Mouse (Mus musculus): Measurements from ENCODE around the gene Tgm6. TPM values are rescaled to one million over a fixed set of nuclear protein-coding genes. Genes with fewer than 3 reads are reported as not detected.

Tgm6 gene
- polyA plus RNA-seq, 1 experiment from 2014 or later = not detected

GRCm38 (mm10) chr2:130143011-130143410, 30.8 kb downstream of the Tgm6 start:
- Histone ChIP-seq H3K4me1 (replicated peaks; ENCODE audit: control insufficient read depth, insufficient read depth, low read length) (no peaks in the 10 kb centered on the region), H3K27me3 (replicated peaks; ENCODE audit: control insufficient read depth, insufficient read depth, low read length) (no peaks in the 10 kb centered on the region), H3K36me3 (ENCODE audit: control insufficient read depth, insufficient read depth, low read length) (no peaks in the 10 kb centered on the region), H3K4me3 (ENCODE audit: low read depth, low read length) (no peak overlapping the region), H3K9me3 (ENCODE audit: control insufficient read depth, low read length) (no peaks in the 10 kb centered on the region), H3K9ac (ENCODE audit: low read depth, low read length) (no peak overlapping the region), H3K4me2 (no peak overlapping the region), H3K27ac (ENCODE audit: low read depth, low read length) (no peak overlapping the region)
- 87% methylated on average over 8 of the region's 8 CpGs for WGBS
- ATAC-seq (replicated peaks; ENCODE audit: low FRiP score) (no peak), DNase-seq (ENCODE audit: low spot score) (no peak)

DNA sequence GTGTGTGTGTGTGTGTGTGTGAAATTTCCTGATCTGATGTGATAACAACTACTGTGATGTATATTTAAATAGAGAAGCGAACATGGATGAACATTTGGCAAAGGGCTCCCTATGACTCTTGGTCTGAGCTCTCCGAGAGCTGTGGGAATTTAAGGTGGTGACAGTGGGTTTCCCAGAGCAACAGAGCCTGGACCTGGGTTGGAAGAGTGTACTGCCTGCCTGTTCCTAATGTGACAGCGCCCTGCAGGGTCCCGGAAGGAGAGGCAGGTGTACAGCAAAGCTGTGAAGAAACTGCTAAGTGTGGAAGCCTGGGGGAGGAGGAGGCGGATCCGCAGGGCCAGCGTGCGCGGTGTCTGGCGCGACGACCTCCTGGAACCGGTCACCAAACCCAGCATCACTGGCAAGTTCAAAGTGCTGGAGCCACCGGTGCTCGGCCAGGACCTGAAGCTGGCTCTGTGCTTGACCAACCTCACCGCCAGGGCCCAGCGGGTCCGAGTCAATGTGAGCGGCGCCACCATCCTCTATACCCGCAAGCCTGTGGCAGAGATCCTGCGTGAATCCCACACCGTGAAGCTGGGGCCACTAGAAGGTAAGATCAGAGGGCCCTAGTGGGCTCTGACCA, 32.6 kb downstream of the Tgm6 start:
- Histone ChIP-seq H3K9me3 (ENCODE audit: control insufficient read depth, low read length) (no peaks in the 10 kb centered on the region), H3K36me3 (ENCODE audit: control insufficient read depth, insufficient read depth, low read length) (no peaks in the 10 kb centered on the region), H3K4me2 (no peak overlapping the region), H3K27me3 (replicated peaks; ENCODE audit: control insufficient read depth, insufficient read depth, low read length) (no peaks in the 10 kb centered on the region), H3K27ac (ENCODE audit: low read depth, low read length) (no peak overlapping the region), H3K4me3 (ENCODE audit: low read depth, low read length) (no peak overlapping the region), H3K4me1 (replicated peaks; ENCODE audit: control insufficient read depth, insufficient read depth, low read length) (no peaks in the 10 kb centered on the region), H3K9ac (ENCODE audit: low read depth, low read length) (no peak overlapping the region)
- no peak for DNase-seq (ENCODE audit: low spot score)
- WGBS = 71% methylated on average over 23 of the region's 23 CpGs
- no peak for ATAC-seq (replicated peaks; ENCODE audit: low FRiP score)

GRCm38 (mm10) chr2:130146089-130146668, 34.0 kb downstream of the Tgm6 start:
- no peak for ATAC-seq (replicated peaks; ENCODE audit: low FRiP score)
- 72% methylated on average over 5 of the region's 5 CpGs for WGBS
- no peaks in the 10 kb centered on the region for H3K36me3 ChIP-seq (ENCODE audit: control insufficient read depth, insufficient read depth, low read length)

DNA sequence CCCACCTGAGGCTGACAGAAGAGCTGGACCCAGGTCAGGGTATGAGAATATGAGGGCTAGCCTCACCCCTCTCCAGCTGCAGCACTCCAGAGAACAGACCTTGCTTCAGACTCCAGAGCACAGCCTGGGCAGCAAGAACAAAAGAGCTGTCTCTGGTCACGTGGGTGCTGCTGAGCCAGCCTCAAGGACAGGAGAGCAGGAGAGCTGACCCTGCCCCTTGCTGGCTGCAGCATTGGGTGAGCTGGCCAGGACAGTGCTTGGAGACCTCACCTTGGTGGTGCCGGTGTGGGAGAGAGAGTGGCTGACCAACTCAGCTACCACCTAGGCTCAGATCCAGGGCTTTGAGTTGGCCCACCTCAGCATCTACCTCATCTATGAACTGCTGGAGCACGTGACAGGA, 43.0 kb downstream of the Tgm6 start:
- H3K27ac ChIP-seq (ENCODE audit: low read depth, low read length) = no peak overlapping the region
- H3K4me2 ChIP-seq = no peak overlapping the region
- H3K9me3 ChIP-seq (ENCODE audit: control insufficient read depth, low read length) = no peaks in the 10 kb centered on the region
- no peaks in the 10 kb centered on the region for H3K36me3 ChIP-seq (ENCODE audit: control insufficient read depth, insufficient read depth, low read length)
- no peaks in the 10 kb centered on the region for H3K27me3 ChIP-seq (replicated peaks; ENCODE audit: control insufficient read depth, insufficient read depth, low read length)
- DNase-seq (ENCODE audit: low spot score) (no peak), ATAC-seq (replicated peaks; ENCODE audit: low FRiP score) (no peak)
- no peak overlapping the region for H3K9ac ChIP-seq (ENCODE audit: low read depth, low read length)
- no peak overlapping the region for H3K4me3 ChIP-seq (ENCODE audit: low read depth, low read length)
- no peaks in the 10 kb centered on the region for H3K4me1 ChIP-seq (replicated peaks; ENCODE audit: control insufficient read depth, insufficient read depth, low read length)
- WGBS = 70% methylated on average over 3 of the region's 3 CpGs

More at GRCm38 (mm10) chr2:130146089-130146668, 34.0 kb downstream of the Tgm6 start:
- Histone ChIP-seq H3K27ac (ENCODE audit: low read depth, low read length) (no peak overlapping the region), H3K27me3 (replicated peaks; ENCODE audit: control insufficient read depth, insufficient read depth, low read length) (no peaks in the 10 kb centered on the region), H3K4me1 (replicated peaks; ENCODE audit: control insufficient read depth, insufficient read depth, low read length) (no peaks in the 10 kb centered on the region), H3K9ac (ENCODE audit: low read depth, low read length) (no peak overlapping the region), H3K9me3 (ENCODE audit: control insufficient read depth, low read length) (no peaks in the 10 kb centered on the region), H3K4me2 (no peak overlapping the region), H3K4me3 (ENCODE audit: low read depth, low read length) (no peak overlapping the region)
- DNase-seq (ENCODE audit: low spot score) = no peak

GRCm38 (mm10) chr2:130155851-130156250, 43.6 kb downstream of the Tgm6 start:
- no peak overlapping the region for H3K4me2 ChIP-seq
- H3K9ac ChIP-seq (ENCODE audit: low read depth, low read length) = no peak overlapping the region
- no peaks in the 10 kb centered on the region for H3K36me3 ChIP-seq (ENCODE audit: control insufficient read depth, insufficient read depth, low read length)
- H3K27me3 ChIP-seq (replicated peaks; ENCODE audit: control insufficient read depth, insufficient read depth, low read length) = no peaks in the 10 kb centered on the region
- DNase-seq (ENCODE audit: low spot score) (no peak), ATAC-seq (replicated peaks; ENCODE audit: low FRiP score) (no peak)
- no peaks in the 10 kb centered on the region for H3K9me3 ChIP-seq (ENCODE audit: control insufficient read depth, low read length)
- H3K4me1 ChIP-seq (replicated peaks; ENCODE audit: control insufficient read depth, insufficient read depth, low read length) = no peaks in the 10 kb centered on the region
- H3K4me3 ChIP-seq (ENCODE audit: low read depth, low read length) = no peak overlapping the region
- H3K27ac ChIP-seq (ENCODE audit: low read depth, low read length) = no peak overlapping the region

DNA sequence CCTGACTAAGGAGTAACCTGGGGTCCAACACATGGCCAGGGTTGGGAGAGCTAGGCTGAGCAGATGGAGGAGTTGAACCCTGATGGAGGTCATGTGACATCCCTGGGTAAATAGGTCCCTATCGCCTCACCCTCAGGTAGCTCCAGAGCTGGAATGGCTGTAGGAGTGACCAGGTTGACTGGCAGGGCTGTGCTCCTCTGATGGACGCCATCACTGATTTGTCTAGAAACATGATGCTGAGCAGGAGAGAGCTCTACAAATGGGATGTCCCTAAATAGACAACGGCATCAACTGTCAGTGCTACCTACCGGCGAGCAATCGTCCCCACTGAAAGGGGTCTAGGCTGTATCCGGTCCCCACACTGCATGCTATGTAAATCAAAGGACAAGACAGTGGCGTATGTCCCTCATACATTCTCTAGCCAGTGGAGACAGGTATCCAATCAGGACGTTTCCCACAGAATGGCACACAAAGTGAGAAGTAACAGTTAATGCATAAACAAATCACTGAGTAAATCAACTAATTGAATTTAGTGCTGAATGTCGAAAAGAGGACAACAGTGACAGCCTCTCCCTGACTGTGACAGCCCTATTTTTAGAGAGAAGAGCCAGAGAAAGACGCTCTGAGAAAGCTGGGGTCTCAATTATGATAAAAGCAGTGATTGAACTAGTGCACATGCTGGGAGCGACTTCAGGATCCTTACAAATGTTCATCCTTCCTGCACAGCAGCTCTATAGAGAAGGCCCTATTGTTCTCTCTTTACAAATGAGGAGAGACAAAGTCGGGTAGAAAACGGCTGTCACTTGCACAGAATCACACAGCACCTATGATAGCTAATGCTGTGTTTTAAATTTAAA, 45.2 kb downstream of the Tgm6 start:
- no peak overlapping the region for H3K9ac ChIP-seq (ENCODE audit: low read depth, low read length)
- no peak for DNase-seq (ENCODE audit: low spot score)
- H3K36me3 ChIP-seq (ENCODE audit: control insufficient read depth, insufficient read depth, low read length) = no peaks in the 10 kb centered on the region
- H3K9me3 ChIP-seq (ENCODE audit: control insufficient read depth, low read length) = no peaks in the 10 kb centered on the region
- ATAC-seq (replicated peaks; ENCODE audit: low FRiP score) = no peak
- no peaks in the 10 kb centered on the region for H3K4me1 ChIP-seq (replicated peaks; ENCODE audit: control insufficient read depth, insufficient read depth, low read length)
- no peaks in the 10 kb centered on the region for H3K27me3 ChIP-seq (replicated peaks; ENCODE audit: control insufficient read depth, insufficient read depth, low read length)
- H3K27ac ChIP-seq (ENCODE audit: low read depth, low read length) = no peak overlapping the region
- 76% methylated on average over 14 of the region's 14 CpGs for WGBS
- H3K4me2 ChIP-seq = no peak overlapping the region
- no peak overlapping the region for H3K4me3 ChIP-seq (ENCODE audit: low read depth, low read length)

DNA sequence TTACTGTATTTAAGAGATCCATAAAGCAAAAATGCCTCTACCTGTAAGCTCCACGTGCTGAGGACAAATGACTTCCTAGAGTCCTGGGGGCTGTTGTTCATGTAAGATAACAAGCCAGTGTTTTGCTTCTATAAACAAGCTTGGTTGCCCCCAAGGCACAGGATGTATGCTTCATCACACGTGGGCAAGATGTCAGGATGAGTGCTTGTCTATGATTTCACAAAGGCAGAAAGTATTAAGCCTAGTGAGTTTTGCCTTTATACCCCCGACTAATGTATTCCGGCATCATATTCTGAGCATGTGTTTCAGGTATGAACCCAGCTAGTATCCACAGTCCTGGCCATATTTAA, 45.8 kb downstream of the Tgm6 start:
- no peaks in the 10 kb centered on the region for H3K4me1 ChIP-seq (replicated peaks; ENCODE audit: control insufficient read depth, insufficient read depth, low read length)
- no peak overlapping the region for H3K4me3 ChIP-seq (ENCODE audit: low read depth, low read length)
- no peaks in the 10 kb centered on the region for H3K9me3 ChIP-seq (ENCODE audit: control insufficient read depth, low read length)
- H3K27ac ChIP-seq (ENCODE audit: low read depth, low read length) = no peak overlapping the region
- 57% methylated on average over 4 of the region's 4 CpGs for WGBS
- ATAC-seq (replicated peaks; ENCODE audit: low FRiP score) (no peak), DNase-seq (ENCODE audit: low spot score) (no peak)
- no peaks in the 10 kb centered on the region for H3K27me3 ChIP-seq (replicated peaks; ENCODE audit: control insufficient read depth, insufficient read depth, low read length)
- H3K4me2 ChIP-seq = no peak overlapping the region
- no peaks in the 10 kb centered on the region for H3K36me3 ChIP-seq (ENCODE audit: control insufficient read depth, insufficient read depth, low read length)
- H3K9ac ChIP-seq (ENCODE audit: low read depth, low read length) = no peak overlapping the region

- Histone ChIP-seq H3K4me1 (replicated peaks; ENCODE audit: control insufficient read depth, insufficient read depth, low read length) (no peaks in the 10 kb centered on the region), H3K9me3 (ENCODE audit: control insufficient read depth, low read length) (no peaks in the 10 kb centered on the region), H3K27ac (ENCODE audit: low read depth, low read length) (no peak overlapping the region), H3K9ac (ENCODE audit: low read depth, low read length) (no peak overlapping the region), H3K36me3 (ENCODE audit: control insufficient read depth, insufficient read depth, low read length) (peaks cover 6% of the 10 kb centered on the region; the same call in 1 of the 2 replicates), H3K4me3 (ENCODE audit: low read depth, low read length) (no peak overlapping the region), H3K4me2 (no peak overlapping the region), H3K27me3 (replicated peaks; ENCODE audit: control insufficient read depth, insufficient read depth, low read length) (no peaks in the 10 kb centered on the region)
- no peak for ATAC-seq (replicated peaks; ENCODE audit: low FRiP score)
- 80% methylated on average over 5 of the region's 5 CpGs for WGBS
- DNase-seq (ENCODE audit: low spot score) = no peak
These were observed 50.5 kb downstream of the Tgm6 start for GRCm38 (mm10) chr2:130162701-130163100.

All from liver, embryonic 11.5 days (tissue).